Mouse (Mus musculus): ENCODE data around the gene Rmnd1. TPM values are rescaled to one million over a fixed set of nuclear protein-coding genes. Genes with fewer than 3 reads are reported as not detected.

Gene Rmnd1
- polyA plus RNA-seq, 1 experiment from 2014 or later = 53.7 TPM

Other genes with a start within 250 kb of the Rmnd1 start
- 29.2 and 30.0 TPM in 2 replicates for gene Akap12, start 166.0 kb downstream of the Rmnd1 start, polyA plus RNA-seq (2015; fragmentation: Nextera tagmentation; extraction: Ambion mirVana)
- gene Zbtb2, start 44.3 kb downstream of the Rmnd1 start, polyA plus RNA-seq (2015; fragmentation: Nextera tagmentation; extraction: Ambion mirVana) = 18.6 and 18.7 TPM in 2 replicates
- gene Armt1, start 79 bp upstream of the Rmnd1 start, polyA plus RNA-seq (2015; fragmentation: Nextera tagmentation; extraction: Ambion mirVana) = 16.3 and 18.2 TPM in 2 replicates
- 0.05 and 0.27 TPM in 2 replicates for gene Ccdc170, start 50.1 kb upstream of the Rmnd1 start, polyA plus RNA-seq (2015; fragmentation: Nextera tagmentation; extraction: Ambion mirVana)
- 0.10 and 0.12 TPM in 2 replicates for gene Esr1, start 179.2 kb upstream of the Rmnd1 start, polyA plus RNA-seq (2015; fragmentation: Nextera tagmentation; extraction: Ambion mirVana)

Data from midbrain, embryonic 13.5 days (tissue).